Mouse (Mus musculus) intestine, embryonic 14.5 days (tissue): Measurements from ENCODE around the gene Pramel4. TPM values are rescaled to one million over a fixed set of nuclear protein-coding genes. Genes with fewer than 3 reads are reported as not detected.
"Not testable (repeated sequence)": the region's sequence is repeated elsewhere in the genome, so short reads cannot be mapped to it uniquely, and the experiment has no call there.

ENCODE experiments used
- ATAC-seq: fragments of 200-750 bp; cut with Nextera tagmentation; replicated peaks from 2 replicates; pipeline ENCODE4 v1.8.0; 2017; ENCODE audit warnings: low read depth, moderate number of reproducible peaks, moderate TSS enrichment, moderate library complexity; ENCODE audit not compliant: low FRiP score, low TSS enrichment
- DNase-seq: peaks from one replicate; pipeline ENCODE4 v3.0.0-alpha.2; 2018; ENCODE audit warnings: low spot score
- H3K27ac ChIP-seq: fragments of 300-500 bp; sonication (generic); 2 replicates; pipeline ENCODE4 v1.5.1; 2014; ENCODE audit warnings: low read depth, mild to moderate bottlenecking, control low read depth
- H3K27me3 ChIP-seq: fragments of 300-500 bp; sonication (generic); replicated peaks from 2 replicates; pipeline ENCODE4 v1.6.1; 2014; ENCODE audit warnings: low read length, control low read depth; ENCODE audit not compliant: control insufficient read depth, insufficient read depth
- H3K36me3 ChIP-seq: fragments of 300-500 bp; sonication (generic); 2 replicates; pipeline ENCODE4 v1.6.1; 2014; ENCODE audit warnings: low read length, control low read depth; ENCODE audit not compliant: control insufficient read depth, insufficient read depth
- H3K4me1 ChIP-seq: fragments of 300-500 bp; sonication (generic); replicated peaks from 2 replicates; pipeline ENCODE4 v1.6.1; 2014; ENCODE audit warnings: low read length, control low read depth, mixed read lengths; ENCODE audit not compliant: control insufficient read depth, insufficient read depth
- H3K4me2 ChIP-seq: fragments of 300-500 bp; sonication (generic); 2 replicates; pipeline ENCODE4 v1.6.1; 2014; ENCODE audit warnings: low read length
- H3K4me3 ChIP-seq: fragments of 300-500 bp; sonication (generic); 2 replicates; pipeline ENCODE4 v1.5.1; 2014; ENCODE audit warnings: low read depth, low read length, control low read depth, mixed read lengths
- H3K9ac ChIP-seq: fragments of 300-500 bp; sonication (generic); 2 replicates; pipeline ENCODE4 v1.6.1; 2014; ENCODE audit warnings: mild to moderate bottlenecking, low read length
- H3K9me3 ChIP-seq: fragments of 300-500 bp; sonication (generic); 2 replicates; pipeline ENCODE4 v1.6.1; 2016; ENCODE audit warnings: low read length, control low read depth; ENCODE audit not compliant: control insufficient read depth
- WGBS: fragments of 180-500 bp; shearing (Covaris S2); extraction: QIAGEN DNeasy Blood & Tissue Kit; methylation state at CpG from one replicate; pipeline ENCODE4 v1.1.7; 2014; 5-methylcytosine and 5-hydroxymethylcytosine counted together
- polyA plus RNA-seq: library from polyadenylated mRNA; unstranded; fragments of >200 nt; fragmentation: Nextera tagmentation; extraction: Ambion mirVana; gene quantifications from 2 replicates; pipeline ENCODE4 v1.2.1, GENCODE M21; 2014

The Pramel4 gene
- polyA plus RNA-seq = not detected in 2 replicates

DNA sequence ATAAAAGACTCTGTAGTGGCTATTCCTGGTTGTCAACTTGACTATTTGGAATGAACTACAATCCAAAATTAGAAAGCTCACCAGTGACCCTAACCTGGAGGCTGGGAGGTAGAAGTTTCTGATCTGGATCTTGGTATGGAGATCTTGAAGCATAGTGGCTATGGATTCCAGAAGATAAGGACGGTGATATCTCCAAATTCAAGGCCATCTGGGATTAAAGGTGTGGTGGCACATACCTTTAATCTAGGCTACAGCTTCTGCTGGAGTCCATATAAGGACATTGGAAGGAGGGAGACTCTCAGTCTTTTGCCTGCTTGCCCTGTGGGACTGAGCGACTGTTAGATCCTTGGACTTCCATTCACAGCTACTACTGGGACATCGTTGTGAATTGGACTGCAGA is at the start of gene Pramel4:
Pramel4 (plus strand) TSS at position 301 of the 400 bp plus-strand sequence.
- H3K4me1 ChIP-seq, H3K36me3 ChIP-seq, H3K4me2 ChIP-seq, H3K9ac ChIP-seq, H3K27me3 ChIP-seq, DNase-seq, H3K9me3 ChIP-seq, ATAC-seq, H3K4me3 ChIP-seq, H3K27ac ChIP-seq: not testable (repeated sequence)
- 92% methylated on average over 3 of the region's 3 CpGs for WGBS

GRCm38 (mm10) chr4:144106174-144106573 is 47.2 kb downstream of the Pramel4 start, which contains the start of gene Gm13102:
Gene Gm13102 (plus strand): TSS chr4:144106474.
- H3K9ac ChIP-seq, H3K9me3 ChIP-seq, H3K27me3 ChIP-seq, H3K4me2 ChIP-seq, H3K27ac ChIP-seq, ATAC-seq, H3K4me3 ChIP-seq, DNase-seq, H3K4me1 ChIP-seq, H3K36me3 ChIP-seq: not testable (repeated sequence)
- WGBS = no CpG with 5 or more reads among the region's 2 CpGs

Other genes with a start within 250 kb of the Pramel4 start
- not detected in 2 replicates for gene Gm13084, start 243.0 kb upstream of the Pramel4 start, polyA plus RNA-seq
- not detected in 2 replicates for gene Gm13103, start 212.6 kb upstream of the Pramel4 start, polyA plus RNA-seq
- not detected in 2 replicates for gene Pramef6, start 158.7 kb upstream of the Pramel4 start, polyA plus RNA-seq
- gene Pramef25, start 108.1 kb upstream of the Pramel4 start, polyA plus RNA-seq = not detected in 2 replicates
- not detected in 2 replicates for gene Gm13101, start 92.2 kb upstream of the Pramel4 start, polyA plus RNA-seq
- gene Pramef17, start 64.8 kb upstream of the Pramel4 start, polyA plus RNA-seq = not detected in 2 replicates
- gene Gm13102, start 47.3 kb downstream of the Pramel4 start, polyA plus RNA-seq = not detected in 2 replicates
- gene Oog3, start 103.5 kb downstream of the Pramel4 start, polyA plus RNA-seq = not detected in 2 replicates
- gene Oog2, start 131.6 kb downstream of the Pramel4 start, polyA plus RNA-seq = not detected in 2 replicates
- gene C87977, start 154.2 kb downstream of the Pramel4 start, polyA plus RNA-seq = not detected in 2 replicates
- gene Pramel5, start 221.4 kb downstream of the Pramel4 start, polyA plus RNA-seq = not detected in 2 replicates